Mouse (Mus musculus) hindbrain, embryonic 11.5 days (tissue): ENCODE results near the gene Prim2. TPM values are rescaled to one million over a fixed set of nuclear protein-coding genes. Genes with fewer than 3 reads are reported as not detected.
A peak's percentile ranks its signal among the peaks of the same experiment; 100 is the strongest.

Experiments used
- ATAC-seq: fragments of 200-750 bp; cut with Nextera tagmentation; 2 replicates; pipeline ENCODE4 v1.8.0; 2017; ENCODE audit warnings: mild to moderate bottlenecking, moderate TSS enrichment, moderate library complexity; ENCODE audit not compliant: low FRiP score
- DNase-seq: peaks from one replicate; pipeline ENCODE4 v3.0.0-alpha.2; 2015; ENCODE audit warnings: low spot score
- H3K27ac ChIP-seq: fragments of 300-500 bp; sonication (generic); 2 replicates; pipeline ENCODE4 v1.5.1; 2014; ENCODE audit warnings: mild to moderate bottlenecking, low read depth, low read length
- H3K27me3 ChIP-seq: fragments of 300-500 bp; sonication (generic); 2 replicates; pipeline ENCODE4 v1.6.1; 2014; ENCODE audit warnings: mild to moderate bottlenecking, low read length, moderate library complexity, mixed read lengths; ENCODE audit not compliant: control insufficient read depth, insufficient read depth
- H3K36me3 ChIP-seq: fragments of 300-500 bp; sonication (generic); 2 replicates; pipeline ENCODE4 v1.6.1; 2014; ENCODE audit warnings: mild to moderate bottlenecking, low read length, moderate library complexity, mixed read lengths; ENCODE audit not compliant: control insufficient read depth, insufficient read depth
- H3K4me1 ChIP-seq: fragments of 300-500 bp; sonication (generic); replicated peaks from 2 replicates; pipeline ENCODE4 v1.6.1; 2014; ENCODE audit warnings: low read length, mixed read lengths; ENCODE audit not compliant: control insufficient read depth, insufficient read depth
- H3K4me2 ChIP-seq: fragments of 300-500 bp; sonication (generic); replicated peaks from 2 replicates; pipeline ENCODE4 v1.6.1; 2014; ENCODE audit warnings: mild to moderate bottlenecking, low read depth, low read length
- H3K4me3 ChIP-seq: fragments of 300-500 bp; sonication (generic); 2 replicates; pipeline ENCODE4 v1.5.1; 2014; ENCODE audit warnings: low read depth, low read length
- H3K9ac ChIP-seq: fragments of 300-500 bp; sonication (generic); 2 replicates; pipeline ENCODE4 v1.6.1; 2014; ENCODE audit warnings: low read depth, low read length
- H3K9me3 ChIP-seq: fragments of 300-500 bp; sonication (generic); 2 replicates; pipeline ENCODE4 v1.6.1; 2016; ENCODE audit warnings: low read length; ENCODE audit not compliant: control insufficient read depth
- WGBS: fragments of 180-500 bp; shearing (Covaris S2); extraction: QIAGEN DNeasy Blood & Tissue Kit; methylation state at CpG from one replicate; pipeline ENCODE4 v1.1.7; 2014; 5-methylcytosine and 5-hydroxymethylcytosine counted together
- polyA plus RNA-seq: library from polyadenylated mRNA; unstranded; fragments of >200 nt; fragmentation: Nextera tagmentation; extraction: Ambion mirVana; gene quantifications from 2 replicates; pipeline ENCODE4 v1.2.1, GENCODE M21; 2014

Gene Prim2
- polyA plus RNA-seq, 1 experiment from 2014 or later = 44.1 TPM

- no peak overlapping the region for H3K27ac ChIP-seq
- H3K9ac ChIP-seq = no peak overlapping the region
- no peaks in the 10 kb centered on the region for H3K9me3 ChIP-seq
- H3K4me3 ChIP-seq = no peak overlapping the region
- H3K27me3 ChIP-seq = no peaks in the 10 kb centered on the region
- H3K4me1 ChIP-seq = no peaks in the 10 kb centered on the region
- ATAC-seq = no peak
- no peak for DNase-seq
- WGBS = 91% methylated on average over 8 of the region's 8 CpGs
- no peaks in the 10 kb centered on the region for H3K36me3 ChIP-seq
- H3K4me2 ChIP-seq = no peak overlapping the region
Measured at GRCm38 (mm10) chr1:33689446-33690086, 20.0 kb upstream of the Prim2 start.

- Histone ChIP-seq H3K9ac (no peak overlapping the region), H3K9me3 (no peaks in the 10 kb centered on the region), H3K27ac (no peak overlapping the region), H3K27me3 (no peaks in the 10 kb centered on the region), H3K36me3 (no peaks in the 10 kb centered on the region), H3K4me3 (no peak overlapping the region), H3K4me1 (no peaks in the 10 kb centered on the region), H3K4me2 (no peak overlapping the region)
- DNase-seq (no peak), ATAC-seq (no peak)
- 73% methylated on average over 2 of the region's 2 CpGs for WGBS
Measured at GRCm38 (mm10) chr1:33688810-33689209, 19.2 kb upstream of the Prim2 start.

GRCm38 (mm10) chr1:33684459-33684858 is 14.9 kb upstream of the Prim2 start:
- H3K27me3 ChIP-seq = no peaks in the 10 kb centered on the region
- WGBS = 72% methylated on average over 8 of the region's 8 CpGs
- H3K9ac ChIP-seq = no peak overlapping the region
- peak; percentile 33 for DNase-seq
- H3K36me3 ChIP-seq = no peaks in the 10 kb centered on the region
- no peak overlapping the region for H3K4me2 ChIP-seq
- no peaks in the 10 kb centered on the region for H3K9me3 ChIP-seq
- no peak for ATAC-seq
- no peak overlapping the region for H3K27ac ChIP-seq
- H3K4me1 ChIP-seq = no peaks in the 10 kb centered on the region
- no peak overlapping the region for H3K4me3 ChIP-seq

DNA sequence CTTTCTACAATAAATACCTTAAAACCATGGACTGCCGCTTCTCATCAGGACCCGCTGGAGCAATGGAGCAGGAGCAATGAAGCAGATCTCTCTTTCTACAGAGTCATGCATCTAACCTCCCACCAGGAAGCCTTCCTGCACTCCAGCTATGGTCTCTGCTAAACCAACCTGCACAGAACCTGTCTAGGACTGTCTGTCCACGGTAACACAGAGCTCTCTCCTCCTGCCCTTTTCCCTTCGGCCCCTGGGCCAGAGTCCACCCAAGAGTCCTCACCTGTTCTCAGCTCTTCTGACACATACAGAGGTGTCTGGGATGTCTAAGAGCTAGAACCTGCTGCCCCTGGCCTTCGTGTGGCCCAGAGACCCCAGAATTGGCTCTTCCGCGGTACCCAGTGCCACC is 11.3 kb upstream of the Prim2 start:
- no peaks in the 10 kb centered on the region for H3K9me3 ChIP-seq
- no peaks in the 10 kb centered on the region for H3K36me3 ChIP-seq
- no peak for DNase-seq
- H3K27ac ChIP-seq = no peak overlapping the region
- H3K9ac ChIP-seq = no peak overlapping the region
- no peaks in the 10 kb centered on the region for H3K27me3 ChIP-seq
- H3K4me3 ChIP-seq = no peak overlapping the region
- no peak overlapping the region for H3K4me2 ChIP-seq
- no peak for ATAC-seq
- no peaks in the 10 kb centered on the region for H3K4me1 ChIP-seq
- WGBS = 87% methylated on average over 7 of the region's 7 CpGs

GRCm38 (mm10) chr1:33680435-33680834 is 10.8 kb upstream of the Prim2 start:
- WGBS = 51% methylated on average over 3 of the region's 4 CpGs
- H3K4me2 ChIP-seq = no peak overlapping the region
- ATAC-seq = no peak

GRCm38 (mm10) chr1:33673158-33673960 is 3.8 kb upstream of the Prim2 start:
- DNase-seq (no peak), ATAC-seq (no peak)
- Histone ChIP-seq H3K9ac (no peak overlapping the region), H3K36me3 (no peaks in the 10 kb centered on the region), H3K27ac (no peak overlapping the region), H3K9me3 (no peaks in the 10 kb centered on the region), H3K27me3 (no peaks in the 10 kb centered on the region), H3K4me1 (no peaks in the 10 kb centered on the region), H3K4me3 (no peak overlapping the region), H3K4me2 (no peak overlapping the region)
- 82% methylated on average over 17 of the region's 17 CpGs for WGBS

More at GRCm38 (mm10) chr1:33680435-33680834, 10.8 kb upstream of the Prim2 start:
- Histone ChIP-seq H3K9ac (no peak overlapping the region), H3K4me3 (no peak overlapping the region), H3K27ac (no peak overlapping the region), H3K27me3 (no peaks in the 10 kb centered on the region), H3K4me1 (no peaks in the 10 kb centered on the region), H3K9me3 (no peaks in the 10 kb centered on the region), H3K36me3 (no peaks in the 10 kb centered on the region)
- DNase-seq = no peak

DNA sequence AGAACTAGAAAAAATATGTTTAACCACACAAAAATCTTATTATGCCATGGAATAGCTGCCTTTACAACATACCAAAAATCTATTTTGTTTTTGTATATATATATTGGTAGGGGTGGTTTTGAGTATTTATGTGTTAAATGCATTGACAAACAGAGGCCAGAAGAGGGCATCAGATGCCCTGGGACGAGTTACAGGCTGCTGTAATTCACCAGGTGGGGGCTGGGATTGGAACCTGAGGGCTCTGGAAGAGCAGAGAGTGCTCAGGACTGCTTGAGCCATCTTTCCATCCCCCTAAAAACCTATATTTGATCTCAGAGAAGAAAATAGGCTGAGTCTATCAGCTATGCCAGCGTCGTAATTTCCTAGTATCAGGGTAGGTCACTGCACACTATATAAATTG is 2.9 kb upstream of the Prim2 start:
- Histone ChIP-seq H3K36me3 (no peaks in the 10 kb centered on the region), H3K4me1 (no peaks in the 10 kb centered on the region), H3K27me3 (no peaks in the 10 kb centered on the region), H3K27ac (no peak overlapping the region), H3K4me2 (no peak overlapping the region), H3K4me3 (no peak overlapping the region), H3K9me3 (no peaks in the 10 kb centered on the region), H3K9ac (no peak overlapping the region)
- WGBS = 22% methylated on average over 3 of the region's 3 CpGs
- peak; percentile 57 for DNase-seq
- no peak for ATAC-seq

GRCm38 (mm10) chr1:33672083-33672482 is 2.5 kb upstream of the Prim2 start:
- no peaks in the 10 kb centered on the region for H3K4me1 ChIP-seq
- DNase-seq (no peak), ATAC-seq (no peak)
- no peak overlapping the region for H3K4me2 ChIP-seq
- no peaks in the 10 kb centered on the region for H3K9me3 ChIP-seq
- H3K27ac ChIP-seq = no peak overlapping the region
- WGBS = 72% methylated on average over 3 of the region's 3 CpGs
- H3K36me3 ChIP-seq = no peaks in the 10 kb centered on the region
- no peak overlapping the region for H3K9ac ChIP-seq
- no peak overlapping the region for H3K4me3 ChIP-seq
- no peaks in the 10 kb centered on the region for H3K27me3 ChIP-seq

DNA sequence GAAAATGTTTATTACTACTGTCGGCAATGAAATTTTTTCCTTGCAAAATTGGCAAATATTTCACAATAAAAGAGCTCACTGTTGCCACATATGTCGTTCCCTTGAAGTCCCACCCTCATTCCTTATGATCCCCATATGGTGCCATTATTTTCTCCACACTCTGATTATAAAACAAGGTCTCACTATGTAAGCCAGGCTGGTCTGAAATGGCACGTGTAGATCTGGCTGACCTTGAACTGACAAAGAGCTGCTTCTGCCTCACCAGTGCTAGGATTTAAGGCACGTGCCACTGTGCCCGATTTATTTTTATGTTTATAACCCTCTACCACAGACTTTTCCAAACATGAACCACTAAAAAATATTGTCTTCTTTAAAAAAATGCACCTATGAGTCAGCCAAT is 1.8 kb upstream of the Prim2 start:
- Histone ChIP-seq H3K27ac (no peak overlapping the region), H3K4me3 (no peak overlapping the region), H3K9me3 (no peaks in the 10 kb centered on the region), H3K9ac (no peak overlapping the region), H3K27me3 (no peaks in the 10 kb centered on the region), H3K36me3 (no peaks in the 10 kb centered on the region), H3K4me2 (no peak overlapping the region), H3K4me1 (no peaks in the 10 kb centered on the region)
- DNase-seq (no peak), ATAC-seq (no peak)
- 85% methylated on average over 5 of the region's 5 CpGs for WGBS
